Mouse (Mus musculus): ENCODE results near the gene Cemip. TPM values are rescaled to one million over a fixed set of nuclear protein-coding genes. Genes with fewer than 3 reads are reported as not detected.

Cemip gene
- polyA plus RNA-seq, 1 experiment = 1.0 TPM

DNA sequence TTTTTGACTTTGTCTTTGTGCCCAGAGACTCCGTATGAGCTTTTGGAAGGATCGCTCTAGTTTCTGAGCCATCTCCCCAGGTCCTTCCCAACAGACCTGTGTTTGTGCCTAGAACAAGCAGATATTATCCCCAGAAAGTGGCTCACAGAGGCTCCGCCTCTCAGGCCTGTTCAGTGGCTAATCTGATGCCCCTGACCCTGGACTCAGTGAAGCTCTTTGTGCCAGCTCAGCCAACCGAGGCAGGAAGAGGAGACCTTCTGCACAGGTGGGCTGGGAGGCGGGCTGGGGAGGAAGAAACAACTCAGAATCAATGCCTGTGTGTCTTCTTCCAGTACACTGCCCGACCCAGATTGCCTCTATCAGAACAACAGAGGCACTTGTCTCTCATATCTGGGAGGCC is 81.9 kb downstream of the Cemip start:
- TF ChIP-seq MYOG (IDR thresholded peaks at IDR 0.05; ENCODE audit: control insufficient read depth, extremely low read depth, insufficient read length) (no peak), CTCF (IDR thresholded peaks at IDR 0.05; ENCODE audit: control insufficient read depth, insufficient read depth, insufficient read length) (no peak)
- H3K27me3 ChIP-seq (ENCODE audit: control insufficient read depth, insufficient read depth, insufficient read length) = no peaks in the 10 kb centered on the region

GRCm38 (mm10) chr7:84001516-84001915 is 84.8 kb downstream of the Cemip start:
- no peak overlapping the region for H3ac ChIP-seq (ENCODE audit: control insufficient read depth, insufficient read length, low read depth)
- no peaks in the 10 kb centered on the region for H3K27me3 ChIP-seq (ENCODE audit: control insufficient read depth, insufficient read depth, insufficient read length)
- TF ChIP-seq FOSL1 (IDR thresholded peaks at IDR 0.05; ENCODE audit: insufficient read depth, low read length, poor library complexity, severe bottlenecking) (no peak), CTCF (IDR thresholded peaks at IDR 0.05; ENCODE audit: control insufficient read depth, insufficient read depth, insufficient read length) (no peak)
- no peaks in the 10 kb centered on the region for H3K79me3 ChIP-seq (ENCODE audit: low read depth)
- no peaks in the 10 kb centered on the region for H3K79me2 ChIP-seq (ENCODE audit: control insufficient read depth, insufficient read depth)
- H3K4me3 ChIP-seq (ENCODE audit: insufficient read depth, poor library complexity, severe bottlenecking) = no peak overlapping the region
- H3K36me3 ChIP-seq (ENCODE audit: control insufficient read depth, insufficient read depth) = no peaks in the 10 kb centered on the region

More for the DNA sequence above, 81.9 kb downstream of the Cemip start:
- no peaks in the 10 kb centered on the region for H3K79me3 ChIP-seq (ENCODE audit: low read depth)
- no peak overlapping the region for H3ac ChIP-seq (ENCODE audit: control insufficient read depth, insufficient read length, low read depth)
- no peaks in the 10 kb centered on the region for H3K79me2 ChIP-seq (ENCODE audit: control insufficient read depth, insufficient read depth)
- no peak overlapping the region for H3K4me3 ChIP-seq (ENCODE audit: insufficient read depth, poor library complexity, severe bottlenecking)
- H3K36me3 ChIP-seq (ENCODE audit: control insufficient read depth, insufficient read depth) = no peaks in the 10 kb centered on the region

DNA sequence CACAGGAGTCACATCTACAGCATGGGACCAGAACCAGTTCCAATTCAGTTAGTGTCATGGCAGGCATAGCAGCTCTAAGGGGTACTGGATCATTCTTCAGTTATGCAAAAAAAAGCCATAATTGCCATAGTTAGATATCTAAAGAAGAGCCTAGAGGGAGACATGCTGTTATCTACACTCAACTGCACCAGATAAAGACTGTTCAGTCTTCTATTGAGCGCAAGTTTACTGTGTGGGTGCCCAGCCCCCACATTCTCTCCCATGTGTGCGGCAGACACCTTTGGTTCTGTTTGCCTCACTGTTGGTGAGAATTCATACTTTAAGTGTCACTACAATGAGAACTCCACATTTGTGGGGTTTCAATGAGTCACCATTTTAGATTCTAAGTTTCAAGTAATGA is 85.6 kb downstream of the Cemip start:
- H3K4me3 ChIP-seq (ENCODE audit: insufficient read depth, poor library complexity, severe bottlenecking) = no peak overlapping the region
- TF ChIP-seq CEBPB (IDR thresholded peaks at IDR 0.05; ENCODE audit: low read depth) = no peak
- TF ChIP-seq USF1 (IDR thresholded peaks at IDR 0.05; ENCODE audit: low read depth) = no peak
- no peak for TF ChIP-seq MYOD1 (IDR thresholded peaks at IDR 0.05; ENCODE audit: control insufficient read depth, insufficient read length, low read depth)
- no peak for TF ChIP-seq CTCF (IDR thresholded peaks at IDR 0.05; ENCODE audit: control insufficient read depth, insufficient read depth, insufficient read length)
- TF ChIP-seq MAX (IDR thresholded peaks at IDR 0.05) = no peak
- no peak for TF ChIP-seq FOSL1 (IDR thresholded peaks at IDR 0.05; ENCODE audit: insufficient read depth, low read length, poor library complexity, severe bottlenecking)
- TF ChIP-seq MYOG (IDR thresholded peaks at IDR 0.05; ENCODE audit: control insufficient read depth, extremely low read depth, insufficient read length) = no peak
- no peaks in the 10 kb centered on the region for H3K27me3 ChIP-seq (ENCODE audit: control insufficient read depth, insufficient read depth, insufficient read length)
- no peaks in the 10 kb centered on the region for H3K79me3 ChIP-seq (ENCODE audit: low read depth)
- no peaks in the 10 kb centered on the region for H3K36me3 ChIP-seq (ENCODE audit: control insufficient read depth, insufficient read depth)
- H3ac ChIP-seq (ENCODE audit: control insufficient read depth, insufficient read length, low read depth) = no peak overlapping the region
- H3K79me2 ChIP-seq (ENCODE audit: control insufficient read depth, insufficient read depth) = no peaks in the 10 kb centered on the region

- no peak for TF ChIP-seq CEBPB (IDR thresholded peaks at IDR 0.05; ENCODE audit: low read depth)
- no peak for TF ChIP-seq MYOD1 (IDR thresholded peaks at IDR 0.05; ENCODE audit: control insufficient read depth, insufficient read length, low read depth)
- no peak for TF ChIP-seq CTCF (IDR thresholded peaks at IDR 0.05; ENCODE audit: control insufficient read depth, insufficient read depth, insufficient read length)
- no peak for TF ChIP-seq FOSL1 (IDR thresholded peaks at IDR 0.05; ENCODE audit: insufficient read depth, low read length, poor library complexity, severe bottlenecking)
- no peak for TF ChIP-seq USF1 (IDR thresholded peaks at IDR 0.05; ENCODE audit: low read depth)
- no peak for TF ChIP-seq MYOG (IDR thresholded peaks at IDR 0.05; ENCODE audit: control insufficient read depth, extremely low read depth, insufficient read length)
- TF ChIP-seq MAX (IDR thresholded peaks at IDR 0.05) = no peak
- no peak overlapping the region for H3ac ChIP-seq (ENCODE audit: control insufficient read depth, insufficient read length, low read depth)
- no peak overlapping the region for H3K4me3 ChIP-seq (ENCODE audit: insufficient read depth, poor library complexity, severe bottlenecking)
- no peaks in the 10 kb centered on the region for H3K79me3 ChIP-seq (ENCODE audit: low read depth)
- no peaks in the 10 kb centered on the region for H3K36me3 ChIP-seq (ENCODE audit: control insufficient read depth, insufficient read depth)
- no peaks in the 10 kb centered on the region for H3K79me2 ChIP-seq (ENCODE audit: control insufficient read depth, insufficient read depth)
- no peaks in the 10 kb centered on the region for H3K27me3 ChIP-seq (ENCODE audit: control insufficient read depth, insufficient read depth, insufficient read length)
Measured at GRCm38 (mm10) chr7:83999647-84000046, 86.7 kb downstream of the Cemip start.

DNA sequence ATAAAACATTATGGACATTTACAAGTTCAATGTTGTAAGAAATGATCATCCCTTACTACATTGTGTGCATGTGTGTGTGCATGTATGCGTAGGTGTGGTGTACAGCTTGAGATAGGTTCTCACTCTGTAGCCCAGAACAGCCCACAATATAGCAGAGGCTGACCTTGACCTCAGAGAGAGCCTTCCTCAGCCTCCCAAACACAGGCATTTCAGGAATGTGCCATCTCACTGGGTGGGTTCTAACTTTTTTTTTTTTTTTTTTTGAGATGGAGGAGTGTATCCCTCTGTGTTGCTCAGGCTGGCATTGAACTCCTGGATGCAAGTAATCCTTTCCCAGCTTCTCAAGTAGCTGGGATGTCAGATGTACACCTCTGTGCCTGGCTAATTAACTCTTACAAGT is 92.0 kb downstream of the Cemip start:
- H3K36me3 ChIP-seq (ENCODE audit: control insufficient read depth, insufficient read depth) = no peaks in the 10 kb centered on the region
- H3ac ChIP-seq (ENCODE audit: control insufficient read depth, insufficient read length, low read depth) = no peak overlapping the region
- H3K79me2 ChIP-seq (ENCODE audit: control insufficient read depth, insufficient read depth) = no peaks in the 10 kb centered on the region
- no peaks in the 10 kb centered on the region for H3K79me3 ChIP-seq (ENCODE audit: low read depth)
- H3K4me3 ChIP-seq (ENCODE audit: insufficient read depth, poor library complexity, severe bottlenecking) = no peak overlapping the region
- no peak for TF ChIP-seq CEBPB (IDR thresholded peaks at IDR 0.05; ENCODE audit: low read depth)
- no peaks in the 10 kb centered on the region for H3K27me3 ChIP-seq (ENCODE audit: control insufficient read depth, insufficient read depth, insufficient read length)

DNA sequence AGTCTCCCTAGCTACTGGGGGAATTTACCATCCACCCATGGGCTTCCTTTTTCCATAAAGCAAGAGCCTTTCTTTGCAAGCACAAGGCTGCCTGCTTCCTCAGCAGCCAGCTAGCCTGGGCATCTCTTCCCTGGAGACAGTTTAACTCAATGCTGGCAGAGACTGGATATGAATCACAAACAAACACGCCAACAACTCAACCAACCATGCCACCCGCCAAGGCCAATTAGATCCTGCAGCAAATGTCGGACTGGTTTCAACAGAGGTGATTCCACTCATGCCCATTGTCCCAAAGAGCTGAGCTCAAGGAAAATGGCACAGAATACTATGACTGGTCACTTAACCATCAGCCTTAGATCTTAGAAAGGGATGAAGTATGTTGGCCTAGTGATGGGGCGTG is 97.0 kb downstream of the Cemip start:
- Histone ChIP-seq H3K36me3 (ENCODE audit: control insufficient read depth, insufficient read depth) (no peaks in the 10 kb centered on the region), H3ac (ENCODE audit: control insufficient read depth, insufficient read length, low read depth) (no peak overlapping the region), H3K79me3 (ENCODE audit: low read depth) (no peaks in the 10 kb centered on the region), H3K4me3 (ENCODE audit: insufficient read depth, poor library complexity, severe bottlenecking) (no peak overlapping the region), H3K79me2 (ENCODE audit: control insufficient read depth, insufficient read depth) (no peaks in the 10 kb centered on the region), H3K27me3 (ENCODE audit: control insufficient read depth, insufficient read depth, insufficient read length) (no peaks in the 10 kb centered on the region)
- TF ChIP-seq MAX (IDR thresholded peaks at IDR 0.05) (no peak), MYOG (IDR thresholded peaks at IDR 0.05; ENCODE audit: control insufficient read depth, extremely low read depth, insufficient read length) (no peak), MYOD1 (IDR thresholded peaks at IDR 0.05; ENCODE audit: control insufficient read depth, insufficient read length, low read depth) (no peak), CTCF (IDR thresholded peaks at IDR 0.05; ENCODE audit: control insufficient read depth, insufficient read depth, insufficient read length) (no peak), CEBPB (IDR thresholded peaks at IDR 0.05; ENCODE audit: low read depth) (no peak), USF1 (IDR thresholded peaks at IDR 0.05; ENCODE audit: low read depth) (no peak), FOSL1 (IDR thresholded peaks at IDR 0.05; ENCODE audit: insufficient read depth, low read length, poor library complexity, severe bottlenecking) (no peak)

Measured in C2C12 (cell line).